Mouse (Mus musculus): ENCODE results near the gene Atp8b3. TPM values are rescaled to one million over a fixed set of nuclear protein-coding genes. Genes with fewer than 3 reads are reported as not detected.
A peak's percentile ranks its signal among the peaks of the same experiment; 100 is the strongest.

Atp8b3 gene
- polyA plus RNA-seq, 1 experiment from 2014 or later: not detected

DNA sequence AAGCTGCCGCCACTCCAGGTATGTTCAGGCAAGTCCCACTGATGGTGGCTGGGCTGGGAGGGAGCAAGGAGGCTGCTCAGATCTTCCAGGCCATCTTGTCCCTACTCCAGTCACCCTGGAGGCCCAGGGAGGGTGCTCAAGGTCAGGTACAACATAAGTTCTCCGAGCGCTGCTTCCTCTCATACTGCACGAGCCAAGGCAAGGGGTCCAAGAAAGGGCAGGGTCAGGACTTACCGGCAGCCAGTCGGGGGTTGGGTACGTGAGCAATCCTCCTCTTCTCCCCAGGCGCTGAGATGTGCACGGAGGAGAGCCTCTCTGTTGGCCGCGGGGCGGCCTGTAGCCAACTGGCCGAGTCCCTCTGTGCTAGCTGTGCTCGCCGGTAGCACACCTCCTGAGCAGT is 8.6 kb upstream of the Atp8b3 start:
- Histone ChIP-seq H3K4me3 (replicated peaks) (no peak overlapping the region), H3K27ac (replicated peaks) (peak overlapping the region; percentile 73), H3K9ac (no peak overlapping the region), H3K4me1 (replicated peaks) (peaks cover 51% of the 10 kb centered on the region), H3K9me3 (replicated peaks) (no peaks in the 10 kb centered on the region), H3K27me3 (no peaks in the 10 kb centered on the region), H3K36me3 (replicated peaks) (peaks cover 84% of the 10 kb centered on the region), H3K4me2 (peak overlapping the region; percentile 39)
- ATAC-seq (ENCODE audit: insufficient read depth): no peak
- 89% methylated on average over 15 of the region's 15 CpGs for WGBS (ENCODE audit: insufficient replicate concordance)

DNA sequence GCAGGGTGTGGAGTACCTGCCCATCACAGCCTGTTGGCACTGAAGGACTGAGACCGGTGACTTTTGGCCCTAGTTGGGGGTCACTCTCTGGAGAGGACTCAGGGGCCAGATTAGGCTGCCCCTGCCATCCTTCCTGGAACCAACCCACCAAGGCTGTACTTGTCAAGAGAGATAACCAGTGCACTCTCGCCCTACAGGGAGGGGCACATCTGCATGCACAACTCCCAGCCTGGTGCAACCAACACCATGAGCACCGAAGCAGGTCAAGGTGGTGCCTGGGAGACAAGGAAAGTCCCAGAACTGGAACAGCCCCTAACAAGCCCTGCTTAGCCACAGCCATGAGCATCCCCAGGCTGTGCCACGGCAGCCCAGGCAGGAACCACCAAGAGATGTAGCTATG is 8.0 kb upstream of the Atp8b3 start:
- Histone ChIP-seq H3K27me3 (no peaks in the 10 kb centered on the region), H3K4me3 (replicated peaks) (no peak overlapping the region), H3K36me3 (replicated peaks) (peaks cover 90% of the 10 kb centered on the region), H3K9me3 (replicated peaks) (no peaks in the 10 kb centered on the region), H3K9ac (no peak overlapping the region), H3K4me2 (peak overlapping the region; percentile 39), H3K4me1 (replicated peaks) (peaks cover 45% of the 10 kb centered on the region), H3K27ac (replicated peaks) (peak overlapping the region; percentile 73)
- ATAC-seq (ENCODE audit: insufficient read depth): peak; percentile 56
- 39% methylated on average over 4 of the region's 4 CpGs for WGBS (ENCODE audit: insufficient replicate concordance)

DNA sequence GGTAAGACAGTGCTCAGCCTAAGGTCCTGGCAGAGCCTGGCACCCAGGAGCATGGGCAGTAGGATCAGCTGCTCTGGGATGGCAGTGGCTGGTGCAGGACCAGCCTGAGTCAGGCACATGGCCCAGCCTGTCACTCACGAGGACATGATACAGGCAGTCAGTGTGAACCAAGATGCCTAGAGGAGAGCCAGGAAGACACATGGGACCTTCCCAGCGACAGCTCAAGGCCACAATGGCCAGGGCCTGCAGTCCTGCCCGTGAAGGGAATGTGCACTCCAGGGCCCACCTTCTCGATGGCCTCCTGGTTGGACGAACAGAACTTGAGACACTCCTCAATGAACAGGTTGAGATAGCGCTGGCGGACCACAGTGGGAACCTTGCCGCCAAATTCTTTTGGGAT is 6.7 kb upstream of the Atp8b3 start:
- H3K9ac ChIP-seq: no peak overlapping the region
- no peaks in the 10 kb centered on the region for H3K9me3 ChIP-seq (replicated peaks)
- WGBS (ENCODE audit: insufficient replicate concordance): 85% methylated on average over 8 of the region's 8 CpGs

DNA sequence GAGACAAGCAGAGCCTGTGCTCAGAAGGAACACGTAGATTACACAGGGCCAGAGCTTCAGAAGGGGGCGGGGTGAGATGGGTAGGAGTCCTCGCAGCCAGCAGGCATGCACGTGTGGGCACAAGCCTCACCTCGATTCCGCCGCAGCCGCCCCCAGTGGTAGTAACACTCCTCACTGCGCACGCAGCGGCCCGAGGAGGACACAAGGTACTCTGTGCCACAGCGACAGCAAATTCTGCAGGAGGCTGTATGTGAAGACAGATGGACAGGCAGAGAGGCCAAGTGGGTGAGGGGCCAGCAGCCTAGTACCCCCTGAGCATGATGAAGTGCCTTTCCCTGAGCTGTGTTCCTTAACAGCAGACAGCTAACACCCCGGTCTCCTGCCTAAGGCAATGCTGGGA is 4.9 kb upstream of the Atp8b3 start:
- H3K9me3 ChIP-seq (replicated peaks): no peaks in the 10 kb centered on the region
- H3K36me3 ChIP-seq (replicated peaks): peaks cover 79% of the 10 kb centered on the region
- H3K9ac ChIP-seq: no peak overlapping the region
- no peak overlapping the region for H3K27ac ChIP-seq (replicated peaks)
- H3K4me1 ChIP-seq (replicated peaks): peaks cover 56% of the 10 kb centered on the region
- WGBS (ENCODE audit: insufficient replicate concordance): 88% methylated on average over 14 of the region's 14 CpGs
- no peak overlapping the region for H3K4me2 ChIP-seq
- no peaks in the 10 kb centered on the region for H3K27me3 ChIP-seq
- no peak overlapping the region for H3K4me3 ChIP-seq (replicated peaks)
- ATAC-seq (ENCODE audit: insufficient read depth): no peak

More for the DNA sequence above, 6.7 kb upstream of the Atp8b3 start:
- H3K4me3 ChIP-seq (replicated peaks): no peak overlapping the region
- no peak overlapping the region for H3K27ac ChIP-seq (replicated peaks)
- H3K4me1 ChIP-seq (replicated peaks): peaks cover 43% of the 10 kb centered on the region
- no peaks in the 10 kb centered on the region for H3K27me3 ChIP-seq
- peaks cover 96% of the 10 kb centered on the region for H3K36me3 ChIP-seq (replicated peaks)
- H3K4me2 ChIP-seq: no peak overlapping the region
- no peak for ATAC-seq (ENCODE audit: insufficient read depth)

DNA sequence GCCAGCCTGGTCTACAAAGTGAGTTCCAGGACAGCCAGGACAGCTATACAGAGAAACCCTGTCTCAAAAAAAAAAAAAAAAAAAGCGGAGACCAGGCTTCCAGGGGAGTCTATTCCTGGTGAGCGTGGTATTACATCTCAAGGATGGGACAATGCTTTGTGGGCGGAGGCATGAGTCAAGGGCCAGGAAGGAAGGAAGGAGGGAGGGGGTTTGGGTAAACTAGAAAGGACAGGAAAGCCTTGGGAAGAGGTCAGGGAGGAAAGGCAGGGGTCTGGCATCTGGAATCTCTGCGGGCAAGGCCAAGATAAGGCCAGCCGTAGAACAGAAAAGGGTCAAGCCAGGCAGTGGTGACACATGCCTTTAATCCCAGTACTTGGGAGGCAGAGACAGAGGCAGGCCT is 569 bp upstream of the Atp8b3 start:
- peak overlapping the region; percentile 62 for H3K27ac ChIP-seq (replicated peaks)
- peaks cover 62% of the 10 kb centered on the region for H3K4me1 ChIP-seq (replicated peaks)
- no peaks in the 10 kb centered on the region for H3K9me3 ChIP-seq (replicated peaks)
- H3K36me3 ChIP-seq (replicated peaks): peaks cover 35% of the 10 kb centered on the region
- WGBS (ENCODE audit: insufficient replicate concordance): 22% methylated on average over 5 of the region's 5 CpGs
- H3K9ac ChIP-seq: no peak overlapping the region
- H3K27me3 ChIP-seq: peaks cover 22% of the 10 kb centered on the region
- H3K4me3 ChIP-seq (replicated peaks): 0 out of 2 replicates have a peak overlapping the region, but pooled peaks have one; percentile 17
- peak overlapping the region; percentile 87 for H3K4me2 ChIP-seq
- ATAC-seq (ENCODE audit: insufficient read depth): no peak

DNA sequence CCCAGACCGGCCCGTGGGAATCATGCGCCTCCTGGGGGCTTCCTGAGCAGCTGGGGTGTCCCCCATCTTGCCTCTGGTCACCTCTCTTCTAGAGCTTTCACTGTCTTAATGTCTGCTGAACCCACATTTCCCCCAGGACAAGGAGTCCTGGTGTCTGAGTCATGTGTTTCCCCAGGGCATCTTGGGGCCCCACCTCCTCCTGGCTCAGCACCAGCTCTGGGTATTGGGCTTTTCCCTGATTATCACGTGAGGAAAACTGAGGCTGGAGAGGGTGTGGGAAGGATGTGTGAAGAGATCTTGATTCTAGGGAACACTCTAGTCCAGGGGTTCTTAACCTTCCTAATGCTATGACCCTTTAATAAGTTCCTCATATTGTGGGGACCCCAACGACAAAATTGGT is 744 bp downstream of the Atp8b3 start:
- peak overlapping the region; percentile 84; the same call in 1 of the 2 replicates for H3K27ac ChIP-seq (replicated peaks)
- H3K36me3 ChIP-seq (replicated peaks): peaks cover 22% of the 10 kb centered on the region
- peaks cover 22% of the 10 kb centered on the region for H3K27me3 ChIP-seq
- H3K4me3 ChIP-seq (replicated peaks): no peak overlapping the region; the same call in 1 of the 2 replicates
- no peak for ATAC-seq (ENCODE audit: insufficient read depth)
- no peak overlapping the region; the same call in 1 of the 2 replicates for H3K4me2 ChIP-seq
- H3K4me1 ChIP-seq (replicated peaks): peaks cover 72% of the 10 kb centered on the region
- no peaks in the 10 kb centered on the region for H3K9me3 ChIP-seq (replicated peaks)
- 56% methylated on average over 5 of the region's 5 CpGs for WGBS (ENCODE audit: insufficient replicate concordance)
- H3K9ac ChIP-seq: no peak overlapping the region

DNA sequence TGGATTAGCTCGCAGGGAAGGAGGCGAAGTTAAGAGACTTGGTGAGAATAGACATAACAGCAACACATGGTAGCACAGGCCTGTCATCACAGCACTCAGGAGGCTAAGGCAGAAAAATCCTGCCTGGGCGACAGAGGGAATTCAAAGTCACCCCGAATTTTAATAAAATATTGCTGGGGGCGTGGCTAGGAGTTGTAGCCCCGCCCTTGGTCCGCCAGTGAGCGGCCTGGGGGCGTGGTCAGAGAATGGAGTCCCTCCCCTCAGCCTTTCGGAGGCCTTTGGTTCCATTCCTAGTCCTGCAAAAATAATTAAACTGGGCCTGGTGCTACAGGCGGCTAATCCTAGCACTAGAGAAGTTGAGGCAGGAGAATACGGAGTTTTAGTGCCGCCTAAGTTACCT is 3.2 kb downstream of the Atp8b3 start:
- H3K9me3 ChIP-seq (replicated peaks): no peaks in the 10 kb centered on the region
- peak overlapping the region; percentile 91 for H3K4me2 ChIP-seq
- ATAC-seq (ENCODE audit: insufficient read depth): no peak
- H3K4me3 ChIP-seq (replicated peaks): peak overlapping the region; percentile 58
- H3K9ac ChIP-seq: peak overlapping the region; percentile 49
- no peaks in the 10 kb centered on the region for H3K36me3 ChIP-seq (replicated peaks)
- H3K27me3 ChIP-seq: peaks cover 24% of the 10 kb centered on the region
- peak overlapping the region; percentile 90 for H3K27ac ChIP-seq (replicated peaks)
- WGBS (ENCODE audit: insufficient replicate concordance): 11% methylated on average over 13 of the region's 13 CpGs
- H3K4me1 ChIP-seq (replicated peaks): peaks cover 77% of the 10 kb centered on the region

DNA sequence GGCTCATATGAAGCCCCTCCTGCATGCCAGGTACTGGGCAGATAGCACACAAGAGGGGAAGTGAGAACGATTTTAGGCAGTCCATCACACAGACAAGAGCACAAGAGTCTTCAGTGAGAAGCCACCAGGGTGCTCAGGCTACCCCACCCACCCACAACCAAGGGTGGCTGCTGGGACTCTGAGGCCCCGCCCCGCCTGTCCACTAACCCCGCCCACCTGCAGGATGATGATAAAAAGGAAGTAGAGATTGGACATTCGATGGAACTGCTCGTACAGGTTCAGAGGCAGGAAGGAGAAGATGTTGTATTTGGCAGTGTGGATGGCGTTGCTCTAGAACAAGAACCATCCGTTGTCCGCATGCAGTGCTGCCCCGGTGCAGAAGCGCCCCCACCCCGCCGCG is 3.9 kb downstream of the Atp8b3 start:
- no peaks in the 10 kb centered on the region for H3K36me3 ChIP-seq (replicated peaks)
- 4% methylated on average over 14 of the region's 14 CpGs for WGBS (ENCODE audit: insufficient replicate concordance)
- peaks cover 71% of the 10 kb centered on the region for H3K4me1 ChIP-seq (replicated peaks)
- H3K4me3 ChIP-seq (replicated peaks): peak overlapping the region; percentile 58
- peak; percentile 32 for ATAC-seq (ENCODE audit: insufficient read depth)
- peak overlapping the region; percentile 49 for H3K9ac ChIP-seq
- no peaks in the 10 kb centered on the region for H3K9me3 ChIP-seq (replicated peaks)
- H3K4me2 ChIP-seq: peak overlapping the region; percentile 91
- H3K27me3 ChIP-seq: peaks cover 30% of the 10 kb centered on the region
- H3K27ac ChIP-seq (replicated peaks): peak overlapping the region; percentile 90

DNA sequence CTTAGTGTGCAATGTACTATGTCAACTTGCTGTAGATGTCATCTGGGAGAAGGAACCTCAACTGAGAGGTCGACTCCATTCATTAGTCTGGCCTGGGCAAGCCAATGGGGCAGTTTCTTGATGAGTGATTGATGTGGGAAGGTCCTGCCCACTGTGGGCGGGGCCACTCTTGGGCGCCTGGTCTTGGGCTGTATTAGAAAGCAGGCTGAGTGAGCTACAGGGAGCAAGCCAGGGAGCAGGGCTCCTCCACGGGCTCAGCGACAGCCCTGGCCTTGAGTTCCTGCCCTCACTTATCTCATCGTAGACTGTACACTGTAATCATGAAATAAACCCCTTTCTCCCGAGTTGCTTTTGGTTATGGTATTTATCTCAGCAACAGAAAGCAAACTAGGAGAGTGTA is 5.2 kb downstream of the Atp8b3 start:
- Histone ChIP-seq H3K9me3 (replicated peaks) (no peaks in the 10 kb centered on the region), H3K4me1 (replicated peaks) (peaks cover 58% of the 10 kb centered on the region), H3K9ac (peak overlapping the region; percentile 32; the same call in 1 of the 2 replicates), H3K27me3 (peaks cover 44% of the 10 kb centered on the region), H3K4me2 (peak overlapping the region; percentile 91), H3K27ac (replicated peaks) (peak overlapping the region; percentile 90), H3K4me3 (replicated peaks) (no peak overlapping the region), H3K36me3 (replicated peaks) (no peaks in the 10 kb centered on the region)
- WGBS (ENCODE audit: insufficient replicate concordance): 4% methylated on average over 7 of the region's 7 CpGs
- peak; percentile 76 for ATAC-seq (ENCODE audit: insufficient read depth)

DNA sequence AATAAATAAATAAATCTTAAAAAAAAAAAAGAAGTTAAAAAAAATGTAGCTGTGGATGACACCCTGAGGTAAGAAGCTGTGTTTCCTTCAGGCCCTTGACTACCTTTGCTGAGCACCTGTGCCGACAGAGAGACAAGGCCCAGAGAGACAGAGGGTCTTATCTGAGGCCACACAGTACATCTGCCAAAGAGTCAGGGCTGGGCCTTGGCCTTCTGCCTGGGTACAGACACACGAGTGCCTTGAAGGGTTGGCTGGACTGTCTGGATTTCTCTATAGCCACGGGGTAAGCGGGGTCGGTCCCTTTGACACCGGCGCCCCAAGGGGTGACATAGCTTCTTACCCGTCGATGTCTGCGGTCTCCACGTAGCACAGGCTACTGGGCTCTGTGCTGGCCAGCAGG is 6.1 kb downstream of the Atp8b3 start:
- H3K9me3 ChIP-seq (replicated peaks): no peaks in the 10 kb centered on the region
- WGBS (ENCODE audit: insufficient replicate concordance): 70% methylated on average over 11 of the region's 11 CpGs
- no peaks in the 10 kb centered on the region for H3K36me3 ChIP-seq (replicated peaks)
- H3K9ac ChIP-seq: no peak overlapping the region
- peak overlapping the region; percentile 90; the same call in 1 of the 2 replicates for H3K27ac ChIP-seq (replicated peaks)
- peak overlapping the region; percentile 27 for H3K4me2 ChIP-seq
- peak; percentile 16; the same call in 1 of the 2 replicates for ATAC-seq (ENCODE audit: insufficient read depth)
- no peak overlapping the region for H3K4me3 ChIP-seq (replicated peaks)
- H3K27me3 ChIP-seq: peaks cover 48% of the 10 kb centered on the region
- H3K4me1 ChIP-seq (replicated peaks): peaks cover 49% of the 10 kb centered on the region

DNA sequence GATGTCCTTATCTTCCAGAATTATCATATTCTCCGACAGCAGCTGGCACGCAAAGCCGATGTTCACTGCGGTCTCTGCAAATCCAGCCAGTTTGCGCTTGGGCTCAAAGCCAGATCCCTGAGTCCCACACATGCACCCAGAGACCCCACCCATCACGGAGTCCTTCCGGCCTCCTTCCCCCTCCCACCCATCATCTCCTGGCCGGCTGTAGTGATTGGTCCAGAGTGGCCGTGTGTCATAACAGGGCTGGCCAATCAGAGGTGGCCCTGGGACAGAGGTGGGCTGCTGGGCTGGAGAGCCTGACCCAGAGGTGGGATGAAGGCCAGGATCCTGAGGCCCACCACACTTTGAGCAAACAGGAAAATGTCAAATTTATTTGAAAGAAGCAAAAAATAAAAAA is 12.8 kb downstream of the Atp8b3 start:
- Histone ChIP-seq H3K4me3 (replicated peaks) (no peak overlapping the region), H3K27ac (replicated peaks) (no peak overlapping the region), H3K9ac (no peak overlapping the region), H3K27me3 (peaks cover 90% of the 10 kb centered on the region), H3K4me2 (no peak overlapping the region), H3K36me3 (replicated peaks) (no peaks in the 10 kb centered on the region), H3K9me3 (replicated peaks) (no peaks in the 10 kb centered on the region), H3K4me1 (replicated peaks) (no peaks in the 10 kb centered on the region; the same call in none of the 2 replicates)
- no peak for ATAC-seq (ENCODE audit: insufficient read depth)
- 31% methylated on average over 9 of the region's 9 CpGs for WGBS (ENCODE audit: insufficient replicate concordance)

DNA sequence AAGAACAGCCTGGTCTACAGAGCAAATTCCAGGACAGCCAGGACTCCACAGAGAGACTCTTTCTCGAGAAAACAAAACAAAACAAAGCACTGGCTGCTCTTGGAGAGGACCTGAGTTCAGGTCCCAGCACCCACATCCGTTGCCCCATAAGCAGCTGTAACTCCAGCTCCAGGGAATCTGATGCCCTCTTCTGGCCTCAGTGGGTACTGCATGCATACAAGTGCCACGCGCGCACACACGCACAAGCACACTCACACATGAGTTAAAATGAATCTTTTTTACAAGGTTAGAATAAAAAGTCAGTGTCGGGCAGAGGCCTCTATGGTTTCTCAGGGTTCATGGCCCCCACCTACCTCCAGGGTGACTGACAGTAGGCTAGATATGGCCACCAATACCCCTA is 15.6 kb downstream of the Atp8b3 start:
- peaks cover 79% of the 10 kb centered on the region for H3K27me3 ChIP-seq

More for the DNA sequence above, 15.6 kb downstream of the Atp8b3 start:
- Histone ChIP-seq H3K4me2 (no peak overlapping the region), H3K27ac (replicated peaks) (no peak overlapping the region), H3K4me3 (replicated peaks) (no peak overlapping the region), H3K4me1 (replicated peaks) (no peaks in the 10 kb centered on the region; the same call in 1 of the 2 replicates), H3K36me3 (replicated peaks) (no peaks in the 10 kb centered on the region), H3K9ac (no peak overlapping the region), H3K9me3 (replicated peaks) (no peaks in the 10 kb centered on the region)
- WGBS (ENCODE audit: insufficient replicate concordance): 86% methylated on average over 7 of the region's 7 CpGs
- ATAC-seq (ENCODE audit: insufficient read depth): no peak

All from liver, embryonic 15.5 days (tissue).